10 mouse cellular contexts compared by ENCODE assay signal in genomic region chr15:5554926-5555325, GRCm38 (mm10).
"Had no signal": no experiment of that assay in that cellular context is flagged by ENCODE, and none has a peak within 500 bp of the region (broad histone marks: within the 10 kb centered on the region; RNA-seq: fewer than 3 reads in every experiment).

No protein-coding gene starts in this region.

- H3K27me3 ChIP-seq: kidney, embryonic 15.5 days; limb, embryonic 15.5 days; liver, embryonic 13.5 days; lung, embryonic 15.5 days; midbrain, embryonic 12.5 days; neural tube, embryonic 12.5 days had no signal

- DNase-seq: liver, embryonic 13.5 days; liver, postnatal 0 days; right cerebral cortex, postnatal 4 days; spleen, adult 18-20 months had no signal

- H3K9ac ChIP-seq: kidney, embryonic 15.5 days; limb, embryonic 15.5 days; liver, embryonic 13.5 days; liver, postnatal 0 days; lung, embryonic 15.5 days; midbrain, embryonic 12.5 days; neural tube, embryonic 12.5 days had no signal

- H3K4me1 ChIP-seq: liver, embryonic 13.5 days; lung, embryonic 15.5 days; midbrain, embryonic 12.5 days; neural tube, embryonic 12.5 days had no signal

- H3K9me3 ChIP-seq: kidney, embryonic 15.5 days; limb, embryonic 15.5 days; liver, embryonic 13.5 days; lung, embryonic 15.5 days; midbrain, embryonic 12.5 days; neural tube, embryonic 12.5 days had no signal

- H3K36me3 ChIP-seq: kidney, embryonic 15.5 days; limb, embryonic 15.5 days; liver, embryonic 13.5 days; lung, embryonic 15.5 days; midbrain, embryonic 12.5 days; neural tube, embryonic 12.5 days had no signal

- H3K4me2 ChIP-seq: kidney, embryonic 15.5 days; limb, embryonic 15.5 days; liver, embryonic 13.5 days; lung, embryonic 15.5 days; midbrain, embryonic 12.5 days; neural tube, embryonic 12.5 days had no signal

- H3K4me3 ChIP-seq: kidney, embryonic 15.5 days; limb, embryonic 15.5 days; liver, embryonic 13.5 days; lung, embryonic 15.5 days; midbrain, embryonic 12.5 days; neural tube, embryonic 12.5 days had no signal

- H3K27ac ChIP-seq: kidney, embryonic 15.5 days; limb, embryonic 15.5 days; liver, embryonic 13.5 days; lung, embryonic 15.5 days; midbrain, embryonic 12.5 days; neural tube, embryonic 12.5 days had no signal

- ATAC-seq: liver, postnatal 0 days; midbrain, embryonic 16.5 days had no signal
